Mouse (Mus musculus) midbrain, postnatal 0 days (tissue): ENCODE results near the gene Tmco5b. TPM values are rescaled to one million over a fixed set of nuclear protein-coding genes. Genes with fewer than 3 reads are reported as not detected.

Source experiments
- ATAC-seq: fragments of 200-750 bp; cut with Nextera tagmentation; 2 replicates; pipeline ENCODE4 v1.8.0; 2017; ENCODE audit warnings: moderate number of reproducible peaks, mild to moderate bottlenecking, moderate TSS enrichment, moderate library complexity; ENCODE audit not compliant: low FRiP score
- DNase-seq: peaks from one replicate; pipeline ENCODE4 v3.0.0-alpha.2; 2015; ENCODE audit warnings: low spot score
- H3K27ac ChIP-seq: fragments of 300-500 bp; sonication (generic); 2 replicates; pipeline ENCODE4 v1.5.1; 2014; ENCODE audit warnings: low read depth, mild to moderate bottlenecking, low read length, mixed read lengths
- H3K27me3 ChIP-seq: fragments of 300-500 bp; sonication (generic); 2 replicates; pipeline ENCODE4 v1.6.1; 2014; ENCODE audit warnings: low read length, control low read depth, mixed read lengths; ENCODE audit not compliant: insufficient read depth
- H3K36me3 ChIP-seq: fragments of 300-500 bp; sonication (generic); 2 replicates; pipeline ENCODE4 v1.6.1; 2014; ENCODE audit warnings: low read length, control low read depth, mixed read lengths; ENCODE audit not compliant: insufficient read depth
- H3K4me1 ChIP-seq: fragments of 300-500 bp; sonication (generic); 2 replicates; pipeline ENCODE4 v1.6.1; 2014; ENCODE audit warnings: mild to moderate bottlenecking, control low read depth, antibody characterized with exemption, low read length, mixed read lengths; ENCODE audit not compliant: insufficient read depth
- H3K4me2 ChIP-seq: fragments of 300-500 bp; sonication (generic); 2 replicates; pipeline ENCODE4 v1.6.1; 2014; ENCODE audit warnings: low read depth, mild to moderate bottlenecking, low read length, mixed read lengths; ENCODE audit not compliant: poor library complexity, severe bottlenecking
- H3K4me3 ChIP-seq: fragments of 300-500 bp; sonication (generic); 2 replicates; pipeline ENCODE4 v1.5.1; 2014; ENCODE audit warnings: low read depth, mild to moderate bottlenecking, low read length, moderate library complexity
- H3K9ac ChIP-seq: fragments of 300-500 bp; sonication (generic); replicated peaks from 2 replicates; pipeline ENCODE4 v1.6.1; 2014; ENCODE audit warnings: mild to moderate bottlenecking, low read length, moderate library complexity, mixed read lengths; ENCODE audit not compliant: poor library complexity, severe bottlenecking
- H3K9me3 ChIP-seq: fragments of 300-500 bp; sonication (generic); 2 replicates; pipeline ENCODE4 v1.6.1; 2016; ENCODE audit warnings: low read length, control low read depth
- CTCF ChIP-seq: IDR thresholded peaks from 2 replicates; pipeline ENCODE4 v1.5.1; 2016; ENCODE audit warnings: antibody characterized with exemption, mild to moderate bottlenecking
- WGBS: fragments of 180-500 bp; shearing (Covaris S2); extraction: QIAGEN DNeasy Blood & Tissue Kit; methylation state at CpG from one replicate; pipeline ENCODE4 v1.1.7; 2014; 5-methylcytosine and 5-hydroxymethylcytosine counted together
- polyA plus RNA-seq: library from polyadenylated mRNA; unstranded; fragments of >200 nt; fragmentation: Nextera tagmentation; extraction: Ambion mirVana; gene quantifications from 2 replicates; pipeline ENCODE4 v1.2.1, GENCODE M21; 2015
- total RNA-seq: library from RNA; depleted of rRNA; stranded (reverse); fragments of >200 nt; gene quantifications from 2 replicates; pipeline ENCODE4 v1.2.3, GENCODE M21; 2014; rRNA removed

The Tmco5b gene
- total RNA-seq (not detected in 2 replicates), polyA plus RNA-seq (not detected in 2 replicates)

DNA sequence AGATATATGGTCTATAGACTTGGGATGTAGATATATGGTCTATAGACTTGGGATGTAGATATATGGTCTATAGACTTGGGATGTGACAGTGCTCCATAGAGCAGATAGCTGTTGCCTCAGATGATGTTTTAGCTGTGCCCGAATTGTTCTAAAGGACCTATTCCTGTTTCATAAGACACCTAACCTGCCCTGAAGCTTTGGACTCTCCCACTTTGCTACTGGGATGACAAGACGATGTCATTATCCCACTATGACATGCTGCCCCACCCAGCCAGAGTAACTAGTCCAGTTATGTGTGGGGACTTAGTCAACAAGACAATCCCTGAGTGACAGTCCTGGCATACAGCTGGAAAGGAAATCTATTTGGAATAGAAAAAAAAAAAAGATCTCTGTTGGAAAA, at the start of gene Tmco5b:
Gene Tmco5b (plus strand): TSS at position 301 of the 400 bp plus-strand sequence.
- no peak within 1 kb of the TSS for H3K27ac ChIP-seq
- no peaks in the 10 kb centered on the region for H3K4me1 ChIP-seq
- H3K9me3 ChIP-seq, result no peaks in the 10 kb centered on the region
- no peaks in the 10 kb centered on the region for H3K27me3 ChIP-seq
- H3K36me3 ChIP-seq, result no peaks in the 10 kb centered on the region
- no peak within 1 kb of the TSS for H3K4me2 ChIP-seq
- H3K9ac ChIP-seq, result no peak within 1 kb of the TSS
- no peak for TF ChIP-seq CTCF
- no peak within 1 kb of the TSS for H3K4me3 ChIP-seq
- no peak for ATAC-seq
- DNase-seq, result no peak
- WGBS, result 89% methylated on average over 2 of the region's 2 CpGs

DNA sequence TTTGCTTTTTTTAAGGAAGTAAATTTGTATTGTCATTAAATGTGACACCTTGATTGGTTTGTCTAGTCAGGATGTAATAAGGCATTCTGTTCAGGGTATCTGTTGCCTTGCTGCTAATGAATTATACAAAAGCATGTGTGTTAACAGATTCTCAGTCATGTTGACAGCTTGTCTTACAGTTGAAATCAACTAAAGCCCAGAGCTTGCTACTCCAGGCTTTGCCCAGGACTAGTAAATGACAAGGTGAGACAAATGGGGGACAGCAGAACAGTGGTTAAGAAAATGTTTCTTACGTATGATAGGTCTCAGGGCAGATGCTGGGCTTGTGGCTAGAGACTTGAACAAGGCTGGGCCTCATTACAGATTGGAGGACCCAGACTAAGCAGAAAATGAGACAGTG, 48.5 kb upstream of the Tmco5b start:
- ATAC-seq, result no peak
- TF ChIP-seq CTCF, result no peak
- Histone ChIP-seq H3K9me3 (no peaks in the 10 kb centered on the region), H3K4me2 (no peak overlapping the region), H3K36me3 (no peaks in the 10 kb centered on the region), H3K4me3 (no peak overlapping the region), H3K27ac (no peak overlapping the region), H3K27me3 (no peaks in the 10 kb centered on the region), H3K9ac (no peak overlapping the region), H3K4me1 (no peaks in the 10 kb centered on the region)
- DNase-seq, result no peak
- 86% methylated on average over 1 of the region's 1 CpGs for WGBS

- ATAC-seq (no peak), DNase-seq (peak; percentile 9)
- Histone ChIP-seq H3K27ac (no peak overlapping the region), H3K4me3 (no peak overlapping the region), H3K9ac (no peak overlapping the region), H3K4me1 (no peaks in the 10 kb centered on the region), H3K4me2 (no peak overlapping the region), H3K27me3 (no peaks in the 10 kb centered on the region), H3K9me3 (no peaks in the 10 kb centered on the region), H3K36me3 (no peaks in the 10 kb centered on the region)
- WGBS, result 77% methylated on average over 5 of the region's 5 CpGs
- TF ChIP-seq CTCF, result no peak
Observed at GRCm38 (mm10) chr2:113238871-113239270, 46.7 kb upstream of the Tmco5b start.

- H3K27me3 ChIP-seq, result no peaks in the 10 kb centered on the region
- no peak overlapping the region; the same call in 1 of the 2 replicates for H3K4me2 ChIP-seq
- peak; percentile 78 for TF ChIP-seq CTCF
- no peaks in the 10 kb centered on the region for H3K36me3 ChIP-seq
- H3K4me3 ChIP-seq, result no peak overlapping the region
- H3K27ac ChIP-seq, result no peak overlapping the region
- no peak overlapping the region for H3K9ac ChIP-seq
- 38% methylated on average over 18 of the region's 18 CpGs for WGBS
- H3K4me1 ChIP-seq, result no peaks in the 10 kb centered on the region
- ATAC-seq (peak; percentile 76), DNase-seq (peak; percentile 71)
- no peaks in the 10 kb centered on the region for H3K9me3 ChIP-seq
Observed at GRCm38 (mm10) chr2:113302349-113303239, 17.1 kb downstream of the Tmco5b start.

DNA sequence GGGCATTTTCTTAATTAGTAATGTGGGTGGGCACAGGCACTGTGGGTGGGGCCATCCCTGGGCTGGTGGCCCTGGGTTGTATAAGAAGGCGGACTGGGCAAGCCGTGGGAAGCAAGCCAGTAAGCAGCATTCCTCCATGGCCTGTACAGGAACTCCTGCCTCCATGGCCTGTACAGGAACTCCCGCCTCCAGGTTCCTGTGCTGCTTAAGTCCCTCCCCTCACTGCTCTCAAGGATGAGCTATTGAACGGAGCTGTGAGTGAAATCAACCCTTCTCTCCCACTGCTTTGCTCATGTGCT, 17.7 kb downstream of the Tmco5b start:
- WGBS, result 75% methylated on average over 4 of the region's 4 CpGs
- peak; percentile 44; the same call in 1 of the 2 replicates for ATAC-seq
- no peak overlapping the region for H3K27ac ChIP-seq
- H3K4me1 ChIP-seq, result no peaks in the 10 kb centered on the region
- H3K9ac ChIP-seq, result no peak overlapping the region
- no peak overlapping the region for H3K4me3 ChIP-seq
- no peak for DNase-seq
- TF ChIP-seq CTCF, result no peak
- no peaks in the 10 kb centered on the region for H3K9me3 ChIP-seq
- H3K36me3 ChIP-seq, result no peaks in the 10 kb centered on the region
- H3K27me3 ChIP-seq, result no peaks in the 10 kb centered on the region
- no peak overlapping the region for H3K4me2 ChIP-seq

GRCm38 (mm10) chr2:113305339-113305738, 19.8 kb downstream of the Tmco5b start:
- no peaks in the 10 kb centered on the region for H3K4me1 ChIP-seq
- H3K9ac ChIP-seq, result no peak overlapping the region
- no peaks in the 10 kb centered on the region for H3K9me3 ChIP-seq
- H3K36me3 ChIP-seq, result no peaks in the 10 kb centered on the region
- no peak overlapping the region for H3K4me3 ChIP-seq
- no peak overlapping the region for H3K4me2 ChIP-seq
- no peaks in the 10 kb centered on the region for H3K27me3 ChIP-seq
- peak; percentile 44 for DNase-seq
- 19% methylated on average over 4 of the region's 4 CpGs for WGBS
- no peak for ATAC-seq
- H3K27ac ChIP-seq, result no peak overlapping the region
- TF ChIP-seq CTCF, result peak; percentile 86
